Mouse (Mus musculus): ENCODE data around the gene Cyp19a1.

Cyp19a1 gene

DNA sequence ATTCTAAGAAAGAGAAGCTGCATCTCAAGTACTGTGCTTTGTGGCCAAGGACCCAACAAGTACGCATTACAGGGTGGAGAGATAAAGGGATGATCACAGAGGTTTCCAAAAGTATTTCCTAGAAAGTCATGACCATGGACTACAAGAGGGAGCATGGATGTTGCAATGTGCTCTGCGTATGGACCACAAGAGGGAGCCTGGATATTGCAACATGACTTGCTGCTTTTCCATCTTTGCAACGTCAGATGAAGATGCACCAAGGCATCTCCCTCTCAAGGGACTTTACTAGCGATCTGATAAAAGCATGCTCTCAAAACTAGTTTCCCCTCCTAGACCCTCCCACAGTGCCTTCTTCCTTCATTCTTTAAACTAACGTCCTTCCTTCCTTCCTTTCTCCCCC lies 98.4 kb downstream of the Cyp19a1 start:
- DNase-seq, result no peak

DNA sequence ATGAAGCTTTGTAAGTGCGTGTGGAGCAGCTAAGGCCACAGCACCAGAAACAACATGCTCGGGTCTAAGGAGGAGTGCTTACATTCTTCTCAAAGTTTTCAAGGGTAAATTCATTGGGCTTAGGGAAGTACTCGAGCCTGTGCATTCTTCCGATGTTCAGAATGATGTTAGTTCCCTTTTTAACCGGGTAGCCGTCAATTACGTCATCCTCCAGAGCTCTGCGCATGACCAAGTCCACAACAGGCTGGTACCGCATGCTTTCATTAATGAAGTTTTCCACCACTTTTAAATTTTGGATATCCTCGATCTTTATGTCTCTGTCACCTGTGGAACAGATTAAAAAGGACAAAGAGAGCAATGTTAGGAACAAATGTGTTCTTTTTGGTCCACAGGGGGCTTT lies 99.5 kb downstream of the Cyp19a1 start:
- no peak for DNase-seq

DNA sequence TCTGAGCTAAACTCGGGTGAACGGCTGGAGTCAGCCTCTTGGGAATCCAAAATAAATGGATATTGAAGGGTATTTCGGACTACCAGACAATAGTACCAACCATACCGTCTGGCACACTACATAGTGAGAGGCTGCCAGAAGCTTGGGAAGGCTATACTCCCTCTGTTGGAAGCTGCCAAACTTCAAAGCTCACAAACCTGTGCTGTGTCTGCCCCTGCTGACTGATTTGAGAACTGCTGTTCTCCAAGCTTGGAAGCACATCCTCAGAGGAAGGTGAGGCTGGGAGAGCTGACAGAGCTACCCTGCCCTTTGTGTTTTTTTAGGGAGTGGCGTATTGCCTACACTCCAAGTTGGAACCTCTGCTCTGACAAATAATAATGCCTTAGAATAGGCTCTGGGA lies 104.8 kb downstream of the Cyp19a1 start:
- no peak for DNase-seq

DNA sequence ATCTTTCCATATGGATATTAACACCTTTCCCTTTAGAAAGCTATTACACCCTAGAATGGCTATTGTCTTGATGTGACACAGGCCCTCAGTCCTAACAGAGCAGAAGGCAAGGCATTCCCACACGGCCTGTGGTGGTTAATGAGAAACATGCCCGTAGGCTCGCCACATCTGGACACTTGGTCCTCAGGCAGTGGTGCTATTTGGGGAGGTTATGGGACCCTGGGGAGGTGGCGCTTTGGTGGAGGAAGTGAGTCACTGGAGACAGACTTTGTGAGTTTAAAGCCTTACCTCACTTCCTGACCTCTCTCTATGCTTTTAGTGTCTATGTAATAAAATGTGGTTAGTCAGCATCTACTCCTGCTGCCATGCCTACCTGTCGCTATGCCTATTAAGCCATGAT lies 114.2 kb downstream of the Cyp19a1 start:
- no peak for DNase-seq

DNA sequence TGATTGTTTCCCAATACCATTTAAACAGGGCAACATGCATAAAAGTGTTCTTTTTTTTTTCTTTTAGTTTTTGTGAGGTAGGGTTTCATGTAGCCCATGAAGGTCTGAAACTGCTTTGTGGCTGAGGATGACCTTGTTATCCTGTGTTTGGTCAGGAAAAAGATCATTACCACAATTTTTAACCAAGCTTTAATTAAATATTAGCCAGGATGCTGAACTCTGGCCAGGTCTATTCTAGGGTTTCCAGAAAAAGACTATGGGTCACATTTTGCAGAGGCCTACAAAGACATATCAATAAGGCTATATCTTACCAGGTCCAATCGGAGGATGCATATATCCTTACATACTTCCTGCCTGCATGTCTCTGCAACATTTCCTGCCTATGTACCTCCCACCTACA lies 128.7 kb downstream of the Cyp19a1 start:
- DNase-seq, result no peak

Measured in layer of hippocampus, adult 9-11 months (tissue).